Mouse (Mus musculus): ENCODE measurements around the gene Cbx1. TPM values are rescaled to one million over a fixed set of nuclear protein-coding genes. Genes with fewer than 3 reads are reported as not detected.

Cbx1 gene
- 58.9 to 72.0 TPM (median 64.1 TPM) in 4 replicates for total RNA-seq (2023; ENCODE audit: inconsistent age)

GRCm38 (mm10) chr11:96788871-96789795 lies at the start of gene Cbx1:
TSS of gene Cbx1 (plus strand) at chr11:96789127.

GRCm38 (mm10) chr11:96776968-96777962 lies 11.7 kb upstream of the Cbx1 start, which contains the start of gene Snx11:
TSS of gene Snx11 (minus strand) at chr11:96777559.

GRCm38 (mm10) chr11:96829813-96830538 lies 41.0 kb downstream of the Cbx1 start, which contains the start of gene Nfe2l1:
TSS of gene Nfe2l1 (minus strand) at chr11:96829968.

GRCm38 (mm10) chr11:96849681-96850467 lies 60.9 kb downstream of the Cbx1 start, which contains the start of gene Copz2:
TSS of gene Copz2 (plus strand) at chr11:96849870.

Other genes starting within 250 kb of the Cbx1 start
- 57.8 to 72.3 TPM (median 62.4 TPM) in 4 replicates for gene Snx11, start 11.6 kb upstream of the Cbx1 start, total RNA-seq (2023; ENCODE audit: inconsistent age)
- 66.0 to 80.5 TPM (median 77.5 TPM) in 4 replicates for gene Nfe2l1, start 40.8 kb downstream of the Cbx1 start, total RNA-seq (2023; ENCODE audit: inconsistent age)
- gene Copz2, start 60.7 kb downstream of the Cbx1 start, total RNA-seq (2023; ENCODE audit: inconsistent age) = 1.5 TPM in 1 of 4 replicates, not detected in the others
- gene Cdk5rap3, start 127.4 kb downstream of the Cbx1 start, total RNA-seq (2023; ENCODE audit: inconsistent age) = 48.1 to 63.0 TPM (median 53.9 TPM) in 4 replicates
- not detected in 4 replicates for gene Prr15l, start 139.0 kb downstream of the Cbx1 start, total RNA-seq (2023; ENCODE audit: inconsistent age)
- 21.5 to 29.9 TPM (median 23.7 TPM) in 4 replicates for gene Pnpo, start 154.9 kb downstream of the Cbx1 start, total RNA-seq (2023; ENCODE audit: inconsistent age)
- gene Sp2, start 193.8 kb downstream of the Cbx1 start, total RNA-seq (2023; ENCODE audit: inconsistent age) = 43.7 to 53.4 TPM (median 53.2 TPM) in 4 replicates
- gene Sp6, start 224.3 kb downstream of the Cbx1 start, total RNA-seq (2023; ENCODE audit: inconsistent age) = 0.24 TPM in 1 of 4 replicates, not detected in the others
- gene Scrn2, start 240.8 kb downstream of the Cbx1 start, total RNA-seq (2023; ENCODE audit: inconsistent age) = 5.8 to 7.2 TPM (median 6.7 TPM) in 4 replicates

Measured in B cell, adult (primary cell).